Mouse (Mus musculus) lung, adult 2 months (tissue): Measurements from ENCODE around the gene Tmprss11d.

Source experiments
- CTCF ChIP-seq: fragments of 200-500 bp; IDR thresholded peaks from 2 replicates; pipeline ENCODE4 v1.5.1; 2011; ENCODE audit warnings: mild to moderate bottlenecking, low read length, control low read depth; ENCODE audit not compliant: insufficient read depth
- POLR2A ChIP-seq: fragments of 200-500 bp; IDR thresholded peaks from 2 replicates; pipeline ENCODE4 v1.6.1; 2011; ENCODE audit warnings: low read depth, mild to moderate bottlenecking, control low read depth, low read length, borderline replicate concordance; ENCODE audit errors: extremely low read depth

DNA sequence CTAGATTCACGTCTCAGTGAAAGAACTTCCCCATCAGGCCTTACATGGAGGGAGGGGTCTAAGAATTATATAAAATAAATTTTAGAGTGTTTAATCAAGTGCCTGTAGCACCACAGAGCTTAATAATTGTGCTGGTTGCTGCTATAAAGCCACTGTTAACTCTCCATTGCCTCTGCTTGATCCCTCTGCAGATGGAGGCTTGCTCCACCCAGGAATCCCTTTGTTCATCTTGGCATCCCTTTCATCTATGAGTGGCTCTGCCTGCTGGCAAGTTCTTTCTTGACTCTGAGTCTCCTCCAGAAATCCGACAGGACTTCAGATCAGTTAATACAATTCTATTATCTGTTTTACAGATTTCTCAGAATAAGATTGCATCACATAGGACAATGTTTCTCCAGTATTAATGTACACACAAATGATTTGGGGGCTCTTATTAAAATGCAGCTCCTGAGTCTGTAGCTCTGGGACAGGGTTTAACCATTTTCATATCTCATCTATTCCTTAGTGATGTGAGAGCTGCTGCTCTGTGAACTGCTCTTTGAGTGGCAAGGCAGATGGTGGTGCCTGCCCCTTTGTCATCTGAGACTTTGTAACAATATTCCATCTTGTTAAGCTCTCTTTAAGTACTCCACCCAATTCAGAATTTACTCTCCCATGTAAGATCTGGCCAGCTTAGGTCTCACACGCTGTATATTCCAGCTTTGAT is 48.3 kb upstream of the Tmprss11d start:
- TF ChIP-seq CTCF = no peak
- no peak for TF ChIP-seq POLR2A
